ENCODE assay signal across 8 mouse cellular contexts in genomic region chr3:141819331-141819941, GRCm38 (mm10).
DNase-seq lines count a peak whose midpoint lies in the region.

No protein-coding gene starts in this region.

- peak; percentile 24 to 65 for DNase-seq in adrenal gland, adult (ENCODE audit: inconsistent age in 2 of 2, low spot score in 1 of 2)
- DNase-seq in adrenal gland, adult 18-20 months (ENCODE audit: low spot score in 2 of 2), result no peak
- DNase-seq in adrenal gland, postnatal 36 days, result peak; percentile 48 to 52
- DNase-seq in forelimb bud, embryonic 11.5 days (ENCODE audit: low read depth, low spot score), result peak; percentile 14
- DNase-seq in layer of hippocampus, adult 9-11 months, result peak; percentile 42
- DNase-seq in neural tube, embryonic 10.5 days (ENCODE audit: extremely low spot score, low spot score), result peak; percentile 81
- DNase-seq in urinary bladder, adult 2 months (ENCODE audit: low spot score), result no peak
- DNase-seq in spleen, postnatal 36 days (ENCODE audit: low spot score in 2 of 2), result no peak

Comparison
In these comparisons a context has a peak if more than half of its experiments do, and no peak if none do; other contexts are left out.
1. DNase-seq: peak in adrenal gland, adult (2 of 2), adrenal gland, postnatal 36 days (2 of 2), forelimb bud, embryonic 11.5 days (single experiment), layer of hippocampus, adult 9-11 months (single experiment) and neural tube, embryonic 10.5 days (single experiment); none in adrenal gland, adult 18-20 months (0 of 2), urinary bladder, adult 2 months (single experiment) and spleen, postnatal 36 days (0 of 2).